Mouse (Mus musculus): Measurements from ENCODE around the gene Odaph.

Odaph gene

DNA sequence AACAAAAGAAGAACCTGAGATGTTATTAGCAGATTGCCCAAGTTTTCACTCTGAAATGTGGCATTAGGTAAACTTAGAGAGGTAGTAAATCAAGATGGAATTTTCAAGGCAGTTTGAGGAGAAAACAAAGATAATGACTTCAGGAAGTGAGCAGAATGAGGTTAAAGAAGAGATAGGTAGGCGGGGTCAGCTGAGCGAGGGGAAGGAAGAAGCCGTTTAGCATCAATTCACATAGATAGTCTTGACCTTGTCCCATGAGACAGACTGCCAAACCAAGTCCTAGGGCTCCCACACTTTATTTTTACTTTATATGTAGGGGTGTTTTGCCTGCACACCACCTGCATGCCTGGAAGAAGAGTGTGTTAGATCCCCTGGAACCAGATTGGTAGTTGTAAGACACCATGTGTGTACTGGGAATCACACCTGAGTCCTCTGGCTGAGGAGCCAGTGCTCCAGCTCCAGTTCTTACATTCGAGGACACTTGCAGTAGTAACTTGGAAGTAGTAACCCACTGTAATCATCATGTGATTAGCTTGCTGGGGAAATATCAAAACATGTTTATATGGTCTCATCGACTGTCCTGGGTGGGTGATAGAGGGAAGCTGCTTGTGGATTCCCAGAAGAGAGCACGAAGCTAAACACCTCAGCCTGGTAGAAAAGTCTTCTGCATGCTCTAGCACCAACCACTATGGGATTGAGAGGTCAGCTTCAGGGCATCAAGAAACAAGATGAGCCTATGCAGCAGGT, 4.1 kb downstream of the Odaph start:
- no peak for DNase-seq

DNA sequence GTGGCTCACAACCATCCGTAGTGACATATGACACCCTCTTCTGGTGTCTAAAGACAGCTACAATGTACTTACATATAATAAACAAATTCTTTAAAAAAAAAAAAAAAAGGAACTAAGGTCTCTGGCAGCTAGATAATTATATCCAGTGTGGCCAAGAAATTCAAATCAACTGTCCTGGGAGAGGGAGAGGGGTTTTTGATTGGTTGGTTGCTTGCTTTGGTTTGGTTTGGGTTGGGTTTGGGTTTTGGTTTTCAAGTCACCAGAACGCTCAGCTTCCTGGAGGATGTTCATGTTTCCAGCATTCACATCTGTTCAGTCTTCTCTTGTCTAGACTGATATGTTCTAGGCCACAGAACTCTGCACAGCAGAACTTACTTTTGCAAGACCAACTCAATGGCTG, 5.8 kb downstream of the Odaph start:
- no peak for DNase-seq

DNA sequence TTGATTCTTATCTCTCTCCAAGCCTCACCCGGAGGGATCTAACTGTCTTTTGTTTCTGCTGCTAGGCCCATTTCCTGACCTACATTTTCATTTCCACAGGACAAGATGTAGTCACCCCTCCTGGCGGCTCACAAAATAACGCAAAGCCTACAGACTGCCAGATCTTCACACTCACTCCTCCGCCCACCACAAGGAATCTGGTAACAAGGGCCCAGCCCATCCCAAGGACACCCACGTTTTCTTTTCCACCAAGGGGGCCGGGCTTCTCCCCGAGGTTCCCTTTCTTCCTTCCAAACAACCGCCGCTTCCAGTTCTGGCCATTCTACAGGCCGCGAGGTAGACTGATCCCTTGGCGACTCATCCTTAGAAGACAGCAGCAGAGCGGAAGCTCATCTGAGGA, 7.3 kb downstream of the Odaph start:
- DNase-seq, result no peak

DNA sequence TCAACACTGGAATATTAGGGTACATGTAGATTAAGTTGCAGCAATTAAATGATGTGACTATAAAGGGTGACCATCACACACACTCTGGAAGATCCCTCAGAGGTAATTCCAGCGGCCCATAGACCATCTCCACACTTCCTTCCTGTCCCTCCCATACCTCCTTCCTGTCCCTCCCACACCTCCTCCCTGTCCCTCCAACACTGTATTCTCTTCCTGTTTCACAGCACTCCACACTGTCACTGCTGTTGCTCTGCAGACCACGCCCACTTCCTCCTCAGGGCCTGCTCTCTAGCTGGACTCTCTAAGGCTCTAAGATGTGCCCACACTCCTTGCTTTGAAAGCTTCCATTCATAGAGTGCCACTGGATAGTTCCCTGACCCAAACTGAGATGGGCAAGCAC, 13.5 kb downstream of the Odaph start:
- no peak for DNase-seq

DNA sequence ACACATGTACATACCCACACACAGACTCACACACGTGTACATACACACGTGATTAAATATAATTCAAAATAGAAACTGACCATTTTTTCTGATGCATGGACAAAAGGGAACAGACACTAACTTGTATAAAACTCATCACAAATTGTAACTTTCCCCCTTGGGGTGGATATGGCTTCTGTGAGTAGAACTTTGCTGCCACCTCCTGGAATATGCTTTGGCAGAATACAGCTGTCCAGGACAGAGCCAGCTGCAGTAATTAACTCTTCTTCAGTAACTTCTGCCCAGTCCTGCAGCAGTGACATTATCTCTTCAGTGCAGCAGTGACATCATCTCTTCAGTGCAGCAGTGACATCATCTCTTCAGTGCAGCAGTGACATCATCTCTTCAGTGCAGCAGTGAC, 15.7 kb downstream of the Odaph start:
- no peak for DNase-seq

DNA sequence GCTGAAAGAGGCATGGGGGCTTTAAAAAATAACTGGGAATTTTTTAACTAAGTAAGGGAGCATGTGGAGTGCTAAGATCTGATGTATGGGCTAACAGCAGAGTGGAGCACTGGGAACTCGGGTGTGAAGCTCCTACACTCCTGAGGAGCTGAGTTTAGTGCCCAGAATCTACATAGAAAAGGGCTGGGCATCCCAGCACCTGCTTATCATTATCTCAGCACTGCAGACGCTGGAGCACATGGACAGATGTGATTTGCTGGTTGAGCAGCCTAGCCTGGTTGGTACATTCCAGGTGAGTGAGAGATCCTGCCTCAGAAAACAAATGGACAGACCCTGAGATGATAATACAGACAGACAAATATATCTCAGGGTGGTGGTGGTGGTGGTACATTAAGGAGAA, 22.6 kb downstream of the Odaph start:
- DNase-seq, result no peak

DNA sequence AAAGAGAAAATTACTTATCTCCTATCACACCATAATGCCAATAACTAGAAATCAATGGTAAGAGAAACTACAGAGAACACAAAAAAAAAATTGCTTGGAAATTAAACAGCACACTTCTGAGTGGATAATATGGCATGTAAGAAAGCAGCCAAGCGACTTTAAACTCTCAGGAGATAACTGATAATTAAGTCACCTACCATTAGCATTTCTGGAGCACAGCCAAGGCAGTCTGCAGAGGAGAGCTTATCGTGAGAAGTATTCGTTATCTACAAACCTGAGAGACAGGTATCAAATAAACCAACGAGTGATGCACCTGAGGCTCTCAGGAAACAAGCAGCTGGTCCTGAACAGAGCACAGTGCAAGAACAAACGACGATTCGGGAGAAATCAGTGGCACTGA, 24.5 kb downstream of the Odaph start:
- DNase-seq, result no peak

DNA sequence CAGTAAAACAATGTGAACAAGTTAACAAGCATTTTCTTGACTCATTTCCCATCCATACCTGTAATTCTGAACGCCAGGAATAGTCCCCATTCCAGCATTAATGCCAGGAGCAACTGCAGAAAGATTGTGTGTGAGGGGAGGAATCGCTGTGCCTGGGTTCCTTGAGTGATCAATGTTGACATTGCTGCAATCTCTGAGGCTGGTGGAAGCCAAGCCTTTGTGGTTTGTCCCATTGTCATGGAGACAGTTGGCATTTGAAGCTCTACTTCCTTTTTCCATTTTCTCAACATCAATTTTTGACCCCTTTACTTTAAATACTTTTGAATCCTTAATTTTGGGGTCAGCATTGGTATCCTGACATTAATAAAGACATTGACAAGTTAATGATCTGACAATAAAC, 32.7 kb downstream of the Odaph start:
- no peak for DNase-seq

DNA sequence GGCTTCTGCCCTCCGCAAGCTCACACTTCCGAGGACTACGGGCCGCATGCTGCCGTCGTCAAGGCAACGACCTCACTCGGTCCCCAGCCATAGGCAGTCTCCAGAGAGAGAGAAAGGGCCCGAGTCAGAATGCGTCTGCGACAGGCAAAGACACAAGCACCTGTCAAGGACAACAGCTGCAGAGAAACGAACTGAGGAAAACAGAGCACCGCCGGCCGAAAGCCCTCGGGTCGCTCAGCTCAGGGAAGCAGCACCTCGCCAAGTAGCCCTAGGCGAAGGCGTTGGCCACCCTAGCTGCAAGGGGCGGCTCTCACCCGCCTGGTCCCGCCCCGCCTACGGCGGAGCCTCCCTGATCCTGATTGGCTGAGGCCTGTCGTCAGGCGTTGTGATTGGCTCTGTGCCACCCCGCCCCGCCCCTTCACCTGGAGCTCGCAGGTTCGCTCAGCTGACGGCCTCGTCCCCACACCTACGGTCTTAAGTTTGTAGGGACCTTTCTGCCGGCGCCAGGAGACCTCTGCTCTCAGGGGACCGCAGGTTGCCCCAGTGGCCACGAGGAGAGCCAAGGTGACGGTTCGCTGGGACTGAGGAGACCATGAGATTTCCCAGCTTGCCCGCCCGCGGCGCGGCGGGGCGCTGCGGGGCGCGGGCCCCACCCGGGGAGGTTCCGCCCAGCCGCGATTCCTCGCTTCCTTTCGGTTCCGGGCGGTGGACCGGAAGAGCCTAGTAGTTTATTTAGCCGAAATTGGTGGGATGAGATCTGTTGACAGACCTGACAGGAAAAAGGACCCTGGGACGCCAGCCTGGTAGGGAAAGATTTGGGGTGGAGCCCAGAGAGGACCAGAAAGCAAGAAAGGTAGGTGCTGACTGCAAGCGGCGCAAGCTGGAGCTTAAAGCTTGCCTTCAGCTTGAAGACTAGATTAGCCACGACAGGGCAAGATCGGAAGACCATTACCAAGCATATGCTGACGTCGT, 55.4 kb downstream of the Odaph start:
- peak; percentile 96 for DNase-seq

DNA sequence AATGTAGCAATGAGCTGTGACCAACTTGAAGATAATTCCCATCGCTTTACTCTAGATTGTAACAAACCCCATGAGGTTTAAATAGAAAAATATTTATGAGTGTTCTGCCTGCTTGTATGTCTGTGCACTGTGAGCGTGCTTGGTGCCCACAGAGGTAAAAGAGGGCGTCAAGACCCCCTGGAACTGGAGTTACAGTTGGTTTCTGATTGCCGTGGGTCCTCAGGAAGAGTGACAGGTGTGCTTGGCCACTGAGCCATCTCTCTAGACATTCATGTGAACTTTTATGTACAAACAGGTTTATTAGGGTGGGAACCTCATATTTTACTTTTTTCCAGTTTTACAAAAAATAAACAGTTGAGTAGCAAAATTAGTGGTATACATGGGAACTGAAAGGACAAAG, 56.5 kb downstream of the Odaph start, which contains the start of gene Cdkl2:
Gene Cdkl2 (minus strand): TSS at position 101 of the 400 bp plus-strand sequence.
- no peak for DNase-seq
